Mouse (Mus musculus) C2C12 (cell line): ENCODE measurements around the gene Rac1. TPM values are rescaled to one million over a fixed set of nuclear protein-coding genes. Genes with fewer than 3 reads are reported as not detected.

Experiments
- H3K27me3 ChIP-seq: one replicate; pipeline ENCODE4 v1.6.1; 2011; ENCODE audit not compliant: control insufficient read depth, insufficient read depth, insufficient read length
- H3K36me3 ChIP-seq: one replicate; pipeline ENCODE4 v1.6.1; 2011; ENCODE audit not compliant: control insufficient read depth, insufficient read depth
- H3K4me3 ChIP-seq: one replicate; pipeline ENCODE4 v1.5.1; 2011; ENCODE audit warnings: mild to moderate bottlenecking, control low read depth; ENCODE audit not compliant: poor library complexity, insufficient read depth, severe bottlenecking
- H3K79me2 ChIP-seq: one replicate; pipeline ENCODE4 v1.6.1; 2011; ENCODE audit not compliant: control insufficient read depth, insufficient read depth
- H3K79me3 ChIP-seq: one replicate; pipeline ENCODE4 v1.6.1; 2011; ENCODE audit warnings: low read depth, control low read depth
- H3ac ChIP-seq: one replicate; pipeline ENCODE3; 2011; ENCODE audit warnings: low read depth; ENCODE audit not compliant: control insufficient read depth, insufficient read length
- CEBPB ChIP-seq: IDR thresholded peaks from one replicate; pipeline ENCODE4 v1.6.1; 2011; ENCODE audit warnings: low read depth, mild to moderate bottlenecking, control low read depth, moderate library complexity
- CTCF ChIP-seq: IDR thresholded peaks from one replicate; pipeline ENCODE4 v1.5.1; 2011; ENCODE audit not compliant: control insufficient read depth, insufficient read depth, insufficient read length
- FOSL1 ChIP-seq: IDR thresholded peaks from one replicate; pipeline ENCODE4 v1.8.0; 2011; ENCODE audit warnings: mild to moderate bottlenecking, low read length; ENCODE audit not compliant: poor library complexity, insufficient read depth, severe bottlenecking
- MAX ChIP-seq: IDR thresholded peaks from one replicate; pipeline ENCODE4 v1.6.1; 2011; ENCODE audit warnings: mild to moderate bottlenecking, control low read depth
- MYOD1 ChIP-seq: IDR thresholded peaks from one replicate; pipeline ENCODE4 v1.6.1; 2011; ENCODE audit warnings: low read depth; ENCODE audit not compliant: control insufficient read depth, insufficient read length
- MYOG ChIP-seq: IDR thresholded peaks from one replicate; pipeline ENCODE4 v1.6.1; 2011; ENCODE audit not compliant: control insufficient read depth, insufficient read length; ENCODE audit errors: extremely low read depth
- USF1 ChIP-seq: IDR thresholded peaks from one replicate; pipeline ENCODE4 v1.6.1; 2011; ENCODE audit warnings: low read depth, mild to moderate bottlenecking, control low read depth, moderate library complexity
- polyA plus RNA-seq: library from polyadenylated mRNA; unstranded; fragments of >200 nt; fragmentation: generic; extraction: Trizol; gene quantifications from one replicate; pipeline ENCODE4 v1.2.1, GENCODE M21; 2012; ENCODE audit warnings: missing spikeins

Rac1 gene
- polyA plus RNA-seq, 1 experiment = 256 TPM

DNA sequence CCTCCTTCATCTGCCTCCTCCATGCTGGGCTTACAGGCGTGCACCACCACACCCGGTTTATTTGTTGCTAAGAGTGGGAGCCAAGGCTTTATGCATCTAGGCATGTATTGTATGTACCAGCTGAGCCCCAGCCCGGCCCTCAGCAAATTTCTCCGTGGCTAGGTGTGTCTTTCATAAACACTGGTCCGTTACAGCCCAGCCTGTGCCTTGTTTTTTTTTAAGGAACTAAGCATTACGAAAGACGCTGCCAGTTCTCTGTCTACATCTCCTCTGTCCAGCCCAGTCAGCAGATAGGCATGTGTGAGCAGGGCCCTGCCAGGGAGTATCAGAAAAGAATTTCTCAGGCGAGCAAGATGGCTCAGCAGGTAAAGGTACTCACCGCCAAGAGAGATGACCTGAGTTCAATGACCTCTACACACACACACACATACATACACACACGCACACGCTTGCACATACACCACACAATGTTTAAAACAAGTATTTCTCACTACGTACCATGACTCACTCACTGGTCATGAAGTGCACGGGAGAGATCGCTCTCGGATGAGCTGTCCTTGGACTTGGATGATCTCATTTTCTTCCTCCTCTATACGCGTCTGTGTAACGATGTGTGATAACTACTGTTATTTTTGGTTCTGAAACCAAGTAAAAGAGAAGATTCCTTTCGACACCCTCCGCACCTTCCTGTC, 52.5 kb downstream of the Rac1 start:
- no peak overlapping the region for H3ac ChIP-seq
- H3K27me3 ChIP-seq = no peaks in the 10 kb centered on the region
- H3K36me3 ChIP-seq = peaks cover 12% of the 10 kb centered on the region
- H3K79me3 ChIP-seq = no peaks in the 10 kb centered on the region
- no peaks in the 10 kb centered on the region for H3K79me2 ChIP-seq
- TF ChIP-seq MAX (no peak), CEBPB (peak; percentile 53), CTCF (no peak), FOSL1 (peak; percentile 72), MYOD1 (peak; percentile 18)
- no peak overlapping the region for H3K4me3 ChIP-seq

DNA sequence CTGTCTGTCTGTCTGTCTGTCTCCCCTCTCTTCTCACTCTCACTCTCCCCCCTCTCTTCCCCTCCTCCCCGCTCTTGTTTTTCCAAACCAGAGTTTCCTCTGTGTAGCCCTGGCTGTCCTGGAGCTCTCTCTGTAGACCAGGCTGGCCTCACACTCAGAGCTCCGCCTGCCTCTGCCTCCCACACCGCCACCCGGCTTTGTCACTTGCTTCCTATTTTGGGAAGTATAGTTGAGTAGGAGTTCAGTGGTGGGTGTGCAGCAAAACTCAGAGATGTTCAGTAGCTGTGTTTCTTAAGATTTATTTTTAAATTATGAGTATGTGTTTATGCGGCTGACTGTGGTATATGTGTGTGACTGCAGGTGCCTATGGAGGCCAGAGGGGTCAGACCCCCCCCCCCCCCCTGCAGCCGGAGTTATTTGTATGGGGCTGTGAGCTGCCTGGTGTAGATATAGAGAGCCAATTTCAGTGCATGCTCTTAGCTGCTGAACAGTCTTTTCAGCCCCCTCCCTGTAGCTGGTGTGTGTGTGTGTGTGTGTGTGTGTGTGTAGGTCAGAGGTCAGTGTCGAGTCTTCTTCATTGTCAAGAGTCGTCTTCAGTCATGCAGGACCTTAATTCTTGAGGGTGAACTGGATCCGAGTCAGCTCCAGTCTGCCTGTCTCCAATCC, 55.8 kb downstream of the Rac1 start:
- Histone ChIP-seq H3ac (no peak overlapping the region), H3K4me3 (no peak overlapping the region), H3K79me2 (no peaks in the 10 kb centered on the region), H3K36me3 (peaks cover 9% of the 10 kb centered on the region), H3K27me3 (no peaks in the 10 kb centered on the region), H3K79me3 (no peaks in the 10 kb centered on the region)
- TF ChIP-seq FOSL1 (no peak), MAX (no peak), CTCF (no peak), MYOG (no peak), CEBPB (no peak), USF1 (no peak), MYOD1 (no peak)

DNA sequence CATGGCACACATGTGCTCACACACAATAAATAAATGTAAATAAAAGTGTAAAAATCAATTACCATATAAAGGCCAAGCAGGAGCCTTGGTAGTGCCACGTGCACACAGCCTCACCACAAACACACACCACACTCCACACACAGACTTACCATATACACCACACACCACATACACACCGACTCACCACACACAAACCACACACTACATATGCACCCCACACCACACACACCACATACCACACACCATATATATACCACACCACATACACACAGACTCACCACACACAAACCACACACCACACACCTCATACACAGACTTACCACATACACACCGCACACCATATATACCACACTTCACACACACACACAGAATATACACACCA, 56.7 kb downstream of the Rac1 start:
- Histone ChIP-seq H3K4me3 (no peak overlapping the region), H3K27me3 (no peaks in the 10 kb centered on the region), H3K36me3 (peaks cover 5% of the 10 kb centered on the region), H3K79me3 (no peaks in the 10 kb centered on the region), H3ac (no peak overlapping the region), H3K79me2 (no peaks in the 10 kb centered on the region)
- TF ChIP-seq CTCF (no peak), USF1 (no peak), MYOG (no peak), CEBPB (no peak)

DNA sequence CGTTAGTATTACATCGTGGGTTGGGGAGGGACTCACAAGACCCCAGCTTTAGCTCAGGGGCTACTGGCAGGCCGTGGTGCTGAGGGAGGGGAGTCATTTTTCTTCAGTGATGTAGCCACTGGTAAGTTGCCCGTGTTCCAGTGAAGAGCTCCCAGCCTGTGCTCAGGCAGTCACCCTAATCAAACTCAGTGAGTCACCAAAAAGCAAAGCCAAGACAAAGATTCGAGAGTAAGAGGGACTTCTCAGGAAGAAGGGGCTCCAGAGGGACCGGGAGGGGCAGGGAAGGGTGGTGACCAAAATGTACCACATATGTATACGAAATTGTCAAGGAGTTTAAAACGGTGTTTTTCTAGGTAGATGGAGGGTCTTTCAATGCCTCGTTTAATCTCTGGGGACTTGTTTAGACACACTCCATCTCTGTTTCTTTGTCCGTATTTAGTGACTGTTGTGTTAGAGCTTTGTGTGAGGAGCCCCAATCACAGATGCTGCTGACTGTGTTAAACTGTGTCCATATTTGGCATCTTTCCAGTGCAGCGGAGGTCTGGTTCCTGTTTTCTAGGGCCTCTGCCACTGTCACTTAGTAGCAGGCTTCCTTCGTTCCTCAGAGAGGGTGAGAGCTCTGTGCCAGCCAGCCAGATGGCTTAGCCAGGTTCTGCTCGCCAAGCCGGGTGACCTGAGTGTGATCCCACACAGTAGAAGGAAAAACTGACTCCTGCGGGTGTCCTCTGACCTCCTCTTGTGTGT, 57.2 kb downstream of the Rac1 start:
- Histone ChIP-seq H3K27me3 (no peaks in the 10 kb centered on the region), H3K79me3 (no peaks in the 10 kb centered on the region), H3K4me3 (no peak overlapping the region), H3K79me2 (no peaks in the 10 kb centered on the region), H3ac (no peak overlapping the region), H3K36me3 (peaks cover 5% of the 10 kb centered on the region)
- TF ChIP-seq MAX (no peak), MYOD1 (no peak), CTCF (no peak), USF1 (no peak), FOSL1 (no peak), MYOG (no peak), CEBPB (no peak)

DNA sequence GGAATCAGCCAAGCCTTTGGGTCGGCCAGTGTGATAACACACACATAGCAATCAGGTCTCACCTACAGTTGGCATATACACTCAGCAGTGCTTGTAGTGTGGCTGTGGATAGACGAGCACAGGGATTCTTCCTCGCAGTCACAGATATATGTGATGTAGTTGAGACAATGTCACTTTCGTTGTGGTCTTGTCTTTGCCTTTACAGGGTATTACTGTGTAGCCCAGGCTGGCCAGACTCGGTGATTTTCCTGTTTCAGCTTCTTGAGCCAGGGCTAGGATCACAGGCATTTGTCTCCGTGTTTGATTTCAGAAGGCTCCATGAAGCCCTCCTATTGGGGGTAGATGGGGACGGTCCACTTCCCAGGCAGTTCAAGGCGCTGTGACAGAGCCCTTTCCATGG, 58.2 kb downstream of the Rac1 start:
- no peaks in the 10 kb centered on the region for H3K79me3 ChIP-seq
- H3K27me3 ChIP-seq = no peaks in the 10 kb centered on the region
- H3K79me2 ChIP-seq = no peaks in the 10 kb centered on the region
- H3K4me3 ChIP-seq = no peak overlapping the region
- H3K36me3 ChIP-seq = peaks cover 2% of the 10 kb centered on the region
- TF ChIP-seq CTCF (no peak), CEBPB (no peak), FOSL1 (no peak), MYOG (no peak), MAX (no peak), MYOD1 (no peak), USF1 (no peak)
- no peak overlapping the region for H3ac ChIP-seq
